Mouse (Mus musculus): ENCODE results near the gene Hmg20b.

- TF ChIP-seq EP300 (IDR thresholded peaks at IDR 0.05; ENCODE audit: insufficient read depth, low read depth, low read length) = no peak
- no peak for TF ChIP-seq POLR2A (IDR thresholded peaks at IDR 0.05; ENCODE audit: insufficient read depth, low read length)
- no peak for TF ChIP-seq CTCF (IDR thresholded peaks at IDR 0.05; ENCODE audit: low read depth, low read length)
These were observed 49.6 kb upstream of the Hmg20b start for GRCm38 (mm10) chr10:81399798-81400308.

Data from ES-Bruce4 (cell line).